Mouse (Mus musculus) liver, adult 2 months (tissue): ENCODE data around the gene Fkbp11. TPM values are rescaled to one million over a fixed set of nuclear protein-coding genes. Genes with fewer than 3 reads are reported as not detected.

Source experiments
- DNase-seq: peaks from one replicate; pipeline ENCODE4 v3.0.0-alpha.2; 2011; ENCODE audit warnings: low read depth, low spot score; ENCODE audit errors: extremely low read depth
- H3K27ac ChIP-seq: fragments of 200-500 bp; replicated peaks from 2 replicates; pipeline ENCODE4 v1.5.1; 2012; ENCODE audit warnings: low read depth, mild to moderate bottlenecking, control low read depth, inconsistent platforms, low read length; ENCODE audit not compliant: insufficient read depth
- H3K27me3 ChIP-seq: fragments of 200-500 bp; 2 replicates; pipeline ENCODE4 v1.6.1; 2012; ENCODE audit warnings: mild to moderate bottlenecking, moderate library complexity, low read length, inconsistent platforms; ENCODE audit not compliant: control insufficient read depth, insufficient read depth
- H3K36me3 ChIP-seq: fragments of 200-500 bp; 2 replicates; pipeline ENCODE4 v1.6.1; 2012; ENCODE audit warnings: low read length, inconsistent platforms; ENCODE audit not compliant: control insufficient read depth, insufficient read depth
- H3K4me1 ChIP-seq: fragments of 200-500 bp; 2 replicates; pipeline ENCODE4 v1.6.1; 2011; ENCODE audit warnings: low read length; ENCODE audit not compliant: control insufficient read depth, insufficient read depth
- H3K4me3 ChIP-seq: fragments of 200-500 bp; 2 replicates; pipeline ENCODE4 v1.5.1; 2011; ENCODE audit warnings: low read depth, mild to moderate bottlenecking, control low read depth, low read length, moderate library complexity; ENCODE audit not compliant: insufficient read depth
- H3K79me2 ChIP-seq: fragments of 200-500 bp; 2 replicates; pipeline ENCODE4 v1.6.1; 2012; ENCODE audit warnings: inconsistent platforms, mild to moderate bottlenecking, low read length, moderate library complexity; ENCODE audit not compliant: control insufficient read depth, insufficient read depth
- H3K9ac ChIP-seq: fragments of 200-500 bp; 2 replicates; pipeline ENCODE4 v1.6.1; 2012; ENCODE audit warnings: low read depth, mild to moderate bottlenecking, control low read depth, inconsistent platforms, low read length
- CTCF ChIP-seq: fragments of 200-500 bp; IDR thresholded peaks from 2 replicates; pipeline ENCODE4 v1.5.1; 2011; ENCODE audit warnings: low read depth, low read length, control low read depth
- POLR2A ChIP-seq: fragments of 200-500 bp; IDR thresholded peaks from 2 replicates; pipeline ENCODE4 v1.6.1; 2011; ENCODE audit warnings: low read length, control low read depth; ENCODE audit not compliant: insufficient read depth; ENCODE audit errors: extremely low read depth
- WGBS: fragments of 180-500 bp; shearing (Covaris S2); methylation state at CpG from one replicate; pipeline ENCODE4 v1.1.7; 2018; 5-methylcytosine and 5-hydroxymethylcytosine counted together
- polyA plus RNA-seq: library from polyadenylated mRNA; depleted of rRNA; stranded (reverse); fragments of >200 nt; gene quantifications from 2 replicates; pipeline ENCODE4 v1.2.3, GENCODE M21; 2012; rRNA removed
- total RNA-seq: library from RNA; depleted of rRNA; stranded (reverse); fragments of >200 nt; gene quantifications from 2 replicates; pipeline ENCODE4 v1.2.3, GENCODE M21; 2014; rRNA removed

Gene Fkbp11
- total and polyA plus RNA-seq, 2 experiments = 22.4 TPM

GRCm38 (mm10) chr15:98677977-98678376 is 50.0 kb downstream of the Fkbp11 start:
- H3K27me3 ChIP-seq = no peaks in the 10 kb centered on the region
- H3K79me2 ChIP-seq = no peaks in the 10 kb centered on the region; the same call in 1 of the 2 replicates
- no peak overlapping the region for H3K4me3 ChIP-seq
- H3K36me3 ChIP-seq = no peaks in the 10 kb centered on the region
- WGBS = 17% methylated on average over 7 of the region's 7 CpGs
- peaks cover 3% of the 10 kb centered on the region for H3K4me1 ChIP-seq
- peak overlapping the region; percentile 68 for H3K27ac ChIP-seq
- no peak overlapping the region for H3K9ac ChIP-seq
- TF ChIP-seq CTCF (no peak), POLR2A (no peak)
- peak; percentile 96 for DNase-seq

DNA sequence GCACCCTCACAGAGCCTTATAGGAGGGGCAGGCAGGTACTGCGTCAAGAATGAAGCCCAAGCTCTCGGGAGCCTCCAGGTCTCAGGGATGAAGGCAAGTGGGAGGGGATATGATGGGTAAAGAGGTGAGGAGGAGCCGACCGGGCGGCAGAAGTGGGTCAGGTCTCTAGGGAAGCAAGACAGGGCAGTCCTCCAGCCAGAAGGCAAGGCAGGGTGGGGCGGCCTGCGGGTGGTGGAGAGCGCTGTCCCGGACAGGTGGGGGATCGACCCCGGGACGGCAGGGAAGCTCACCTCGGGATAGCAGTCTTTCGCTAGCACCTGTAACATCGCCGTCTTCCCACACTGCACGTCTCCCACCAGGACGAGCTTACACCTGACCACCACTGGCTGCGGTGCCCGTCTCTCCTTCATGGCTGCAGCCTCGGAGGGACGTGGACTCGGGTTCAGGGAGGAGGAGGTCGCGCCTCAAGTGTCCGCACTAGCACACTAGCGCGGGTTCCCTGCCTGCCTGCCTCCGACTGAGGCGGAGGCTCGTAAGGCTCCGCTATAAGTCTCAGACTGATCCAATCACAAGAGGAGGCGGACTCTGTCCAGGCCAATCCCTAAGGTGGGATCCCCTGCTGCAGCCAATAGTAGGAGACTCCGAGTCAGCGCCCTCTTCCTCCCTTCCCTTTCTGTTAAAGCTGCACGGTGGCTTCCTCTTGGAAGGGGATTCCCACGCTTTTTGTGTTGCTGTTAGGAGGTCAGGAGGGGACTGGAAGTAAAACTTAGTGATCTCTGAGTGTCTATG is 50.9 kb downstream of the Fkbp11 start, which contains the start of gene Rnd1:
Gene Rnd1, minus strand, starts transcription at position 522 of the 789 bp plus-strand sequence.
- no peaks in the 10 kb centered on the region for H3K36me3 ChIP-seq
- peaks cover 3% of the 10 kb centered on the region for H3K4me1 ChIP-seq
- peak within 1 kb of the TSS; percentile 66 for H3K4me3 ChIP-seq
- DNase-seq = peak; percentile 93
- H3K79me2 ChIP-seq = no peaks in the 10 kb centered on the region; the same call in 1 of the 2 replicates
- peak within 1 kb of the TSS; percentile 77 for H3K9ac ChIP-seq
- H3K27me3 ChIP-seq = no peaks in the 10 kb centered on the region
- TF ChIP-seq CTCF (no peak), POLR2A (peak; percentile 100)
- WGBS = under 1% methylated on average over 37 of the region's 37 CpGs
- H3K27ac ChIP-seq = peak within 1 kb of the TSS; percentile 68

- Histone ChIP-seq H3K4me1 (peaks cover 3% of the 10 kb centered on the region), H3K79me2 (no peaks in the 10 kb centered on the region; the same call in 1 of the 2 replicates), H3K9ac (peak overlapping the region; percentile 52), H3K27ac (no peak overlapping the region; the same call in 1 of the 2 replicates), H3K36me3 (peaks cover 2% of the 10 kb centered on the region; the same call in 1 of the 2 replicates), H3K27me3 (no peaks in the 10 kb centered on the region), H3K4me3 (peak overlapping the region; percentile 66)
- 3% methylated on average over 9 of the region's 9 CpGs for WGBS
- no peak for TF ChIP-seq CTCF
- no peak for TF ChIP-seq POLR2A
- peak; percentile 51 for DNase-seq
Measured at GRCm38 (mm10) chr15:98676471-98676870, 51.5 kb downstream of the Fkbp11 start.

- H3K79me2 ChIP-seq = no peaks in the 10 kb centered on the region; the same call in 1 of the 2 replicates
- WGBS = 38% methylated on average over 14 of the region's 14 CpGs
- H3K27me3 ChIP-seq = no peaks in the 10 kb centered on the region
- no peak overlapping the region for H3K4me3 ChIP-seq
- peaks cover 2% of the 10 kb centered on the region; the same call in 1 of the 2 replicates for H3K36me3 ChIP-seq
- no peak for TF ChIP-seq POLR2A
- no peak for TF ChIP-seq CTCF
- DNase-seq = no peak
- peaks cover 3% of the 10 kb centered on the region for H3K4me1 ChIP-seq
- no peak overlapping the region for H3K27ac ChIP-seq
- H3K9ac ChIP-seq = no peak overlapping the region
Measured at GRCm38 (mm10) chr15:98675634-98676250, 52.3 kb downstream of the Fkbp11 start.

GRCm38 (mm10) chr15:98674994-98675545 is 52.9 kb downstream of the Fkbp11 start:
- H3K4me1 ChIP-seq = peaks cover 3% of the 10 kb centered on the region
- H3K27ac ChIP-seq = no peak overlapping the region
- H3K9ac ChIP-seq = no peak overlapping the region
- DNase-seq = no peak
- no peak overlapping the region for H3K4me3 ChIP-seq
- no peaks in the 10 kb centered on the region for H3K27me3 ChIP-seq
- TF ChIP-seq POLR2A = no peak
- no peak for TF ChIP-seq CTCF
- no peaks in the 10 kb centered on the region; the same call in 1 of the 2 replicates for H3K79me2 ChIP-seq
- H3K36me3 ChIP-seq = peaks cover 2% of the 10 kb centered on the region; the same call in 1 of the 2 replicates
- WGBS = 71% methylated on average over 11 of the region's 11 CpGs

Other genes starting within 250 kb of the Fkbp11 start
- not detected in 2 replicates for gene Lalba, start 245.5 kb downstream of the Fkbp11 start, total RNA-seq
- not detected in 2 replicates for gene Lalba, start 245.5 kb downstream of the Fkbp11 start, polyA plus RNA-seq
- gene Olfr279, start 235.8 kb downstream of the Fkbp11 start, total RNA-seq = not detected in 2 replicates
- not detected in 2 replicates for gene Olfr279, start 235.8 kb downstream of the Fkbp11 start, polyA plus RNA-seq
- 17.9 and 22.2 TPM in 2 replicates for gene Kansl2, start 193.9 kb downstream of the Fkbp11 start, total RNA-seq
- gene Kansl2, start 193.9 kb downstream of the Fkbp11 start, polyA plus RNA-seq = 18.0 and 21.9 TPM in 2 replicates
- gene Ccnt1, start 157.3 kb downstream of the Fkbp11 start, total RNA-seq = 13.5 and 13.8 TPM in 2 replicates
- 5.4 and 7.4 TPM in 2 replicates for gene Ccnt1, start 157.3 kb downstream of the Fkbp11 start, polyA plus RNA-seq
- not detected in 2 replicates for gene 4930415O20Rik, start 157.2 kb downstream of the Fkbp11 start, total RNA-seq
- not detected in 2 replicates for gene 4930415O20Rik, start 157.2 kb downstream of the Fkbp11 start, polyA plus RNA-seq
- 8.9 and 11.8 TPM in 2 replicates for gene Adcy6, start 118.1 kb downstream of the Fkbp11 start, total RNA-seq
- gene Adcy6, start 118.1 kb downstream of the Fkbp11 start, polyA plus RNA-seq = 13.7 and 16.3 TPM in 2 replicates
- gene Cacnb3, start 97.4 kb downstream of the Fkbp11 start, total RNA-seq = 0.27 and 0.28 TPM in 2 replicates
- 0.75 and 0.86 TPM in 2 replicates for gene Cacnb3, start 97.4 kb downstream of the Fkbp11 start, polyA plus RNA-seq
- gene Ddx23, start 65.3 kb downstream of the Fkbp11 start, total RNA-seq = 27.6 and 33.9 TPM in 2 replicates
- 15.4 and 18.8 TPM in 2 replicates for gene Ddx23, start 65.3 kb downstream of the Fkbp11 start, polyA plus RNA-seq
- gene Rnd1, start 50.7 kb downstream of the Fkbp11 start, total RNA-seq = 20.0 and 23.2 TPM in 2 replicates
- gene Rnd1, start 50.7 kb downstream of the Fkbp11 start, polyA plus RNA-seq = 7.4 and 21.3 TPM in 2 replicates
- gene Ccdc65, start 20.0 kb downstream of the Fkbp11 start, total RNA-seq = not detected in 2 replicates
- gene Ccdc65, start 20.0 kb downstream of the Fkbp11 start, polyA plus RNA-seq = not detected in 2 replicates
- 10.5 and 14.0 TPM in 2 replicates for gene Arf3, start 35.0 kb upstream of the Fkbp11 start, total RNA-seq
- gene Arf3, start 35.0 kb upstream of the Fkbp11 start, polyA plus RNA-seq = 41.3 and 43.0 TPM in 2 replicates
- gene Wnt10b, start 50.0 kb upstream of the Fkbp11 start, total RNA-seq = 0.47 TPM in 1 of 2 replicates, not detected in the other
- not detected in 2 replicates for gene Wnt10b, start 50.0 kb upstream of the Fkbp11 start, polyA plus RNA-seq
- not detected in 2 replicates for gene Wnt1, start 61.7 kb upstream of the Fkbp11 start, total RNA-seq
- gene Wnt1, start 61.7 kb upstream of the Fkbp11 start, polyA plus RNA-seq = not detected in 2 replicates
- gene Ddn, start 81.3 kb upstream of the Fkbp11 start, total RNA-seq = 0.13 TPM in 1 of 2 replicates, not detected in the other
- not detected in 2 replicates for gene Ddn, start 81.3 kb upstream of the Fkbp11 start, polyA plus RNA-seq
- gene Prkag1, start 103.3 kb upstream of the Fkbp11 start, total RNA-seq = 40.1 and 41.4 TPM in 2 replicates
- 35.6 and 37.7 TPM in 2 replicates for gene Prkag1, start 103.3 kb upstream of the Fkbp11 start, polyA plus RNA-seq
- 6.6 and 10.1 TPM in 2 replicates for gene Kmt2d, start 143.0 kb upstream of the Fkbp11 start, total RNA-seq
- gene Kmt2d, start 143.0 kb upstream of the Fkbp11 start, polyA plus RNA-seq = 7.1 and 10.3 TPM in 2 replicates
- gene Rhebl1, start 166.3 kb upstream of the Fkbp11 start, total RNA-seq = 0.94 and 1.8 TPM in 2 replicates
- gene Rhebl1, start 166.3 kb upstream of the Fkbp11 start, polyA plus RNA-seq = 0.35 and 0.37 TPM in 2 replicates
- under 0.01 and 0.13 TPM in 2 replicates for gene Dhh, start 170.3 kb upstream of the Fkbp11 start, total RNA-seq
- gene Dhh, start 170.3 kb upstream of the Fkbp11 start, polyA plus RNA-seq = 0.18 and 0.45 TPM in 2 replicates
- gene Lmbr1l, start 190.0 kb upstream of the Fkbp11 start, total RNA-seq = 24.3 and 28.8 TPM in 2 replicates
- gene Lmbr1l, start 190.0 kb upstream of the Fkbp11 start, polyA plus RNA-seq = 21.3 and 32.4 TPM in 2 replicates
- gene Tuba1b, start 206.4 kb upstream of the Fkbp11 start, total RNA-seq = 49.9 and 99.4 TPM in 2 replicates
- 151 and 183 TPM in 2 replicates for gene Tuba1b, start 206.4 kb upstream of the Fkbp11 start, polyA plus RNA-seq
- not detected in 2 replicates for gene Gm49450, start 225.4 kb upstream of the Fkbp11 start, total RNA-seq
- gene Gm49450, start 225.4 kb upstream of the Fkbp11 start, polyA plus RNA-seq = 2.9 and 3.1 TPM in 2 replicates
- gene Tuba1a, start 225.5 kb upstream of the Fkbp11 start, total RNA-seq = 8.4 and 12.9 TPM in 2 replicates
- gene Tuba1a, start 225.5 kb upstream of the Fkbp11 start, polyA plus RNA-seq = 10.7 and 13.7 TPM in 2 replicates